Mouse (Mus musculus): ENCODE data around the gene Obp2b.
"Not testable (repeated sequence)": the region's sequence is repeated elsewhere in the genome, so short reads cannot be mapped to it uniquely, and the experiment has no call there.

DNA sequence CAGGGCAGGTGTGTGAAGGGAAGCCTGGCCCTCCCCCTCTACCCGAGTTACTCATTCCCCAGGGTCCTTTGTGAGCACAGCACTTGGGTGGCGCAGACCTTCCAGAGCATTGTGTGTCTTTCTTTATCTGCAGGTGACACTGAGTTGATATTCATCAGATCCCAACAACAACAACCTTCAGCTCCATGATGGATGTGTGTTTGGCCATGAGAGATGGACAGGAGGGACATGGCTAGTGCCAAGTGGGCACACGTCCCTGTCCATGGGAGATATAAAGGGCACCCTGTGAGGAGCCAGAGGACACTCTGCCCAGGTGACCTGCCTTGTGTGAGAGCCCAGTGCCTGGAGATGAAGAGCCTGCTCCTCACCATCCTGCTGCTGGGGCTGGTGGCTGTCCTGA is 37.1 kb upstream of the Obp2b start, which contains the start of gene Obp2a:
- not testable (repeated sequence) for TF ChIP-seq POLR2A (IDR thresholded peaks at IDR 0.05; ENCODE audit: control insufficient read depth, extremely low read depth, insufficient read depth, low read length, poor library complexity); CTCF (IDR thresholded peaks at IDR 0.05; ENCODE audit: borderline replicate concordance, control insufficient read depth, extremely low read depth, insufficient read depth, low read length, poor library complexity)

Data from thymus, adult 2 months (tissue).